Mouse (Mus musculus) forebrain, postnatal 0 days (tissue): ENCODE data around the gene Rabggtb. TPM values are rescaled to one million over a fixed set of nuclear protein-coding genes. Genes with fewer than 3 reads are reported as not detected.
A peak's percentile ranks its signal among the peaks of the same experiment; 100 is the strongest.

Experiments
- ATAC-seq: fragments of 200-750 bp; cut with Nextera tagmentation; 2 replicates; pipeline ENCODE4 v1.8.0; 2017; ENCODE audit warnings: mild to moderate bottlenecking, moderate library complexity
- DNase-seq: peaks from one replicate; pipeline ENCODE4 v3.0.0-alpha.2; 2015
- H3K27ac ChIP-seq: fragments of 300-500 bp; sonication (generic); 2 replicates; pipeline ENCODE4 v1.5.1; 2014; ENCODE audit warnings: low read depth, mild to moderate bottlenecking, antibody characterized with exemption, low read length, moderate library complexity, mixed read lengths
- H3K27me3 ChIP-seq: fragments of 300-500 bp; sonication (generic); 2 replicates; pipeline ENCODE4 v1.6.1; 2014; ENCODE audit warnings: mild to moderate bottlenecking, low read length, mixed read lengths; ENCODE audit not compliant: insufficient read depth
- H3K36me3 ChIP-seq: fragments of 300-500 bp; sonication (generic); 2 replicates; pipeline ENCODE4 v1.6.1; 2014; ENCODE audit warnings: mild to moderate bottlenecking, moderate library complexity; ENCODE audit not compliant: insufficient read depth
- H3K4me1 ChIP-seq: fragments of 300-500 bp; sonication (generic); 2 replicates; pipeline ENCODE4 v1.6.1; 2014; ENCODE audit warnings: antibody characterized with exemption; ENCODE audit not compliant: insufficient read depth
- H3K4me2 ChIP-seq: fragments of 300-500 bp; sonication (generic); 2 replicates; pipeline ENCODE4 v1.6.1; 2014; ENCODE audit warnings: low read depth, mild to moderate bottlenecking, moderate library complexity
- H3K4me3 ChIP-seq: fragments of 300-500 bp; sonication (generic); 2 replicates; pipeline ENCODE4 v1.5.1; 2014; ENCODE audit warnings: low read depth, low read length, mixed read lengths
- H3K9ac ChIP-seq: fragments of 300-500 bp; sonication (generic); 2 replicates; pipeline ENCODE4 v1.6.1; 2014; ENCODE audit warnings: mild to moderate bottlenecking
- H3K9me3 ChIP-seq: fragments of 300-500 bp; sonication (generic); 2 replicates; pipeline ENCODE4 v1.6.1; 2016; ENCODE audit warnings: low read length
- CTCF ChIP-seq: sonication (generic); IDR thresholded peaks from 2 replicates; pipeline ENCODE4 v1.5.1; 2016; ENCODE audit warnings: antibody characterized with exemption, control low read depth, low read depth
- WGBS: fragments of 180-500 bp; shearing (Covaris S2); extraction: QIAGEN DNeasy Blood & Tissue Kit; methylation state at CpG from one replicate; pipeline ENCODE4 v1.1.7; 2014; 5-methylcytosine and 5-hydroxymethylcytosine counted together
- polyA plus RNA-seq: library from polyadenylated mRNA; unstranded; fragments of >200 nt; fragmentation: Nextera tagmentation; extraction: Ambion mirVana; gene quantifications from 2 replicates; pipeline ENCODE4 v1.2.1, GENCODE M21; 2015
- total RNA-seq: library from RNA; depleted of rRNA; stranded (reverse); fragments of >200 nt; gene quantifications from 2 replicates; pipeline ENCODE4 v1.2.3, GENCODE M21; 2014

The Rabggtb gene
- total and polyA plus RNA-seq, 2 experiments from 2014 or later: 56.9 to 71.2 TPM

DNA sequence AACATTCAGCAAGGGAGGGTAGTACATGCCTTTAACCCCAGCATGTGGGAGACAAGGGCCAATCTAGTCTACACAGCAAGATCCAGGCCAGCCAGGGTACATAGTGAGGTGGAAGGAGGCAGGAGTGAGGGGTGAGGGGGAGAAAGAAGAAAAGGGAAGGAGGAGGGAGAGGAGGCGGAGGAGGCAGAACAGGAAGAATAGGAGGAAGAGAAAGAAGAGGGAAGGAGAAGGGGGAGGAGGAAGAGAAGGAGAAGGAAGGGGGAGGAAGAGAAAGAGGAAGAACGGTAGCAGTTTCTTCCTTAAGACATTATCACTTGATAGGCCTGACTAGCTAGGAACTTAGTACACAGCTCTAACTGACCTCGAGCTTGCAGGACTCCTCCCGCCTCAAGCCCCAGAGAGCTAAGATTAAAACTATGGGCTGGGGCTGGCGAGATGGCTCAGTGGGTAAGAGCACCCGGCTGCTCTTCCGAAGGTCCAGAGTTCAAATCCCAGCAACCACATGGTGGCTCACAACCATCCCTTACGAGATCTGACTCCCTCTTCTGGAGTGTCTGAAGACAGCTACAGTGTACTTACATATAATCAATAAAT, 23.5 kb downstream of the Rabggtb start:
- TF ChIP-seq CTCF: no peak
- WGBS: 84% methylated on average over 7 of the region's 8 CpGs
- no peak overlapping the region for H3K27ac ChIP-seq

DNA sequence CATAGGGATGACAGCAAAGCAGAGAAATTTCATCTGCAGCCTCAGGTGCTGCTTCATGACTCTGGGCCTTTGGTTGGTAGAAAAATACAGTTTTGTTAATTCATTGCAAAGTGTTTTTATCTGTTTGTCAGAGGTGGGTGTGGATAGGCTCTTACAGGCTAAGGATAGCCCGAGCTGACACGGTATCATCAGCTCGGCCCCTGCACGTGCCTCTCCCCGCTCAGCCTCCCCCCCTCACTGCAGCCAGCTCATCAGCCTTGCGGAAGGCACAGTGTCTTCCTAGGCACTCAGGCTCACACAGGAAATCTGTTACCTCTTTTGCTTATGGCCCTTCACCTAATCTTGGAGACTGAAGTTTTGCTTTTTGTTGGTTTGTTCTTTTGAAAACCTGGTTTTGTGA, 24.7 kb downstream of the Rabggtb start:
- Histone ChIP-seq H3K4me2 (no peak overlapping the region), H3K4me3 (no peak overlapping the region), H3K4me1 (no peaks in the 10 kb centered on the region), H3K9me3 (no peaks in the 10 kb centered on the region), H3K27ac (no peak overlapping the region), H3K27me3 (no peaks in the 10 kb centered on the region), H3K9ac (no peak overlapping the region), H3K36me3 (no peaks in the 10 kb centered on the region)
- DNase-seq (no peak), ATAC-seq (no peak)
- TF ChIP-seq CTCF: no peak
- WGBS: 79% methylated on average over 6 of the region's 6 CpGs

More for the DNA sequence above, 23.5 kb downstream of the Rabggtb start:
- Histone ChIP-seq H3K27me3 (no peaks in the 10 kb centered on the region), H3K9me3 (no peaks in the 10 kb centered on the region), H3K4me1 (no peaks in the 10 kb centered on the region), H3K36me3 (no peaks in the 10 kb centered on the region), H3K9ac (no peak overlapping the region), H3K4me2 (no peak overlapping the region), H3K4me3 (no peak overlapping the region)
- DNase-seq (no peak), ATAC-seq (no peak)

DNA sequence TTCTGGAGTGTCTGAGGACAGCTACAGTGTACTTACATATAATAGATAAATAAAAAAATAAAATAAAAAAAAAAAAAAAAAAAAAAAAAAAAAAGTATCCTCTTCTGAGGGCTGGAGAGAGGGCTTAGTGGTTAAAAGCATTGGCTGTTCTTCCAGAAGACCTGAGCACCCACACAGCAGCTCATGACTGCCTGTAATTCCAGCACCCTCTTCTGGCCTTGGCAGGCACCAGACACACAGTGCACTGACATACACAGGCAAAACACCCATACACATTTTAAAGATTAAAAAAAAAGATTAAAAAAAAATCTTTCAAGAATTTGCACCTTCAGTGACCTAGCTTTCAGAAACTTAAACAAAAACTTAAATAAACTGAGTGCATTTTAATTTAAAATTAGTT, 26.5 kb downstream of the Rabggtb start:
- Histone ChIP-seq H3K36me3 (no peaks in the 10 kb centered on the region), H3K9ac (no peak overlapping the region), H3K4me1 (no peaks in the 10 kb centered on the region), H3K4me2 (no peak overlapping the region), H3K4me3 (no peak overlapping the region), H3K9me3 (no peaks in the 10 kb centered on the region), H3K27me3 (no peaks in the 10 kb centered on the region), H3K27ac (no peak overlapping the region)
- no peak for ATAC-seq
- DNase-seq: no peak
- TF ChIP-seq CTCF: peak; percentile 48

DNA sequence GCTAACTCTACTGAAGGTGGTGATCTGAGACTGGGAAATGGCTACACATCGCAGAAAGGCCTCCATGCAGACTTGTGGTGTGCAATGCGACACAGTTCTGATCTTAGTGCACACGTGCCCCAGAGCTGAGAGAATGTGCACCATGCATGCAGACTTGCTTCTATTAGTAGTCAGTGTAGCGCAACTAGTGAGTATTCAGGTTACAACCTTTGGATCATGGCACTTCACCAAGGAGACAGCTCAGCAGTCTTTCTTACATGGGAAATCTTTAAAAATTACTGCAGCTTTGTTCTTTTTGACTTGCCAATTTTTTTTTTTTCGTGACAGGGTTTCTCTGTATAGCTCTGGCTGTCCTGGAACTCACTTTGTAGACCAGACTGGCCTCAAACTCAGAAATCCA, 41.4 kb downstream of the Rabggtb start:
- no peak for DNase-seq
- ATAC-seq: no peak
- H3K27me3 ChIP-seq: no peaks in the 10 kb centered on the region
- H3K27ac ChIP-seq: no peak overlapping the region
- no peaks in the 10 kb centered on the region for H3K4me1 ChIP-seq
- no peak overlapping the region for H3K9ac ChIP-seq
- H3K4me3 ChIP-seq: no peak overlapping the region
- no peaks in the 10 kb centered on the region for H3K36me3 ChIP-seq
- H3K4me2 ChIP-seq: no peak overlapping the region
- no peaks in the 10 kb centered on the region for H3K9me3 ChIP-seq
- no peak for TF ChIP-seq CTCF
- WGBS: 88% methylated on average over 5 of the region's 5 CpGs

- no peak overlapping the region for H3K4me3 ChIP-seq
- DNase-seq (peak; percentile 44), ATAC-seq (peak; percentile 83; the same call in 1 of the 2 replicates)
- no peaks in the 10 kb centered on the region for H3K36me3 ChIP-seq
- H3K4me2 ChIP-seq: no peak overlapping the region
- H3K9ac ChIP-seq: no peak overlapping the region
- no peak overlapping the region for H3K27ac ChIP-seq
- H3K9me3 ChIP-seq: no peaks in the 10 kb centered on the region
- TF ChIP-seq CTCF: peak; percentile 63
- no peaks in the 10 kb centered on the region for H3K27me3 ChIP-seq
- 57% methylated on average over 14 of the region's 14 CpGs for WGBS
- H3K4me1 ChIP-seq: no peaks in the 10 kb centered on the region
Observed at GRCm38 (mm10) chr3:153867149-153868136, 45.4 kb downstream of the Rabggtb start.

GRCm38 (mm10) chr3:153864636-153865429, 48.0 kb downstream of the Rabggtb start:
- no peaks in the 10 kb centered on the region for H3K4me1 ChIP-seq
- H3K27ac ChIP-seq: no peak overlapping the region
- H3K27me3 ChIP-seq: no peaks in the 10 kb centered on the region
- no peak for TF ChIP-seq CTCF
- no peak overlapping the region for H3K9ac ChIP-seq
- no peaks in the 10 kb centered on the region for H3K9me3 ChIP-seq
- no peak overlapping the region for H3K4me2 ChIP-seq
- no peak overlapping the region for H3K4me3 ChIP-seq
- ATAC-seq (no peak), DNase-seq (no peak)
- WGBS: 90% methylated on average over 4 of the region's 4 CpGs
- H3K36me3 ChIP-seq: no peaks in the 10 kb centered on the region
